In the genomic region with DNA sequence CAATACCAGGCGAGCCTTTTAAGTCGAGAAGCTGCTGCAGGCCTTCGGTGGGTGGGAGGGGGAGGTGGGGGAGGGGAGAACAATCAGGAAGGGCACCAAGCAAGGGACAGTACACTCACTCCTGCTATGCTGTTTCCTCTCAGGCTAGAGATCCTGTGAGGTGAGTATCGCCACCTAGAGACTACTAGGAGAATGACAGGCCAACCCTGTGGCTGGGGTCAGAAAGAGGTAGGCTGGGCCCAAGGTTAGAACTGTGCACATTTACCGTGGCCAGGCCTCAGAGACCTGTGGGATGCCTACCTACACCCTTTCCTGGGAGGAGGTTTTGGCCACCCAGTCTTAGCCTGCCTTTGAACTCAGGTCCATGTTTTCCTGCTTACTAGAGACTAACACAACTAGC, we compare ENCODE assay signal across 7 mouse cellular contexts.
DNase-seq lines count a peak whose midpoint lies in the region; ATAC-seq and TF ChIP-seq lines count a peak whose summit lies in the region.

No protein-coding gene starts in this region.

- no peak overlapping the region for H3K4me3 ChIP-seq in C2C12 (ENCODE audit: insufficient read depth, poor library complexity, severe bottlenecking)
- H3K4me3 ChIP-seq in intestine, postnatal 0 days (ENCODE audit: low read depth, low read length) = no peak overlapping the region

- H3K9me3 ChIP-seq in intestine, postnatal 0 days (ENCODE audit: control insufficient read depth) = no peaks in the 10 kb centered on the region

- peak; percentile 37 for DNase-seq in 416B (ENCODE audit: low read depth)
- peak; percentile 82 for DNase-seq in embryo, embryonic 10.5 days (ENCODE audit: low spot score)
- peak; percentile 42 for DNase-seq in lung, postnatal 14 days
- no peak for DNase-seq in frontal cortex, postnatal 25 days (ENCODE audit: low spot score in 2 of 2)
- no peak for DNase-seq in layer of hippocampus, adult 9-10 months (ENCODE audit: low spot score)

- no peaks in the 10 kb centered on the region for H3K27me3 ChIP-seq in C2C12 (ENCODE audit: control insufficient read depth, insufficient read depth, insufficient read length)
- peaks cover 2% of the 10 kb centered on the region; the same call in 1 of the 2 replicates for H3K27me3 ChIP-seq in intestine, postnatal 0 days (replicated peaks; ENCODE audit: control insufficient read depth, insufficient read depth, low read length)

- no peak overlapping the region for H3K27ac ChIP-seq in intestine, postnatal 0 days (ENCODE audit: low read depth, low read length)

- 10% methylated on average over 5 of the region's 5 CpGs for WGBS in intestine, postnatal 0 days

- no peaks in the 10 kb centered on the region for H3K4me1 ChIP-seq in intestine, postnatal 0 days (replicated peaks; ENCODE audit: control insufficient read depth, insufficient read depth, low read length)

- H3K36me3 ChIP-seq in C2C12 (ENCODE audit: control insufficient read depth, insufficient read depth) = no peaks in the 10 kb centered on the region
- H3K36me3 ChIP-seq in intestine, postnatal 0 days (ENCODE audit: control insufficient read depth, insufficient read depth) = peaks cover 5% of the 10 kb centered on the region; the same call in 1 of the 2 replicates

- ATAC-seq in intestine, postnatal 0 days = peak; percentile 47; the same call in 1 of the 2 replicates

- TF ChIP-seq CTCF in C2C12 (IDR thresholded peaks at IDR 0.05; ENCODE audit: control insufficient read depth, insufficient read depth, insufficient read length) = peak; percentile 42
- TF ChIP-seq CTCF in intestine, postnatal 0 days (IDR thresholded peaks at IDR 0.05; ENCODE audit: low read depth) = peak; percentile 83

- no peaks in the 10 kb centered on the region for H3K79me2 ChIP-seq in C2C12 (ENCODE audit: control insufficient read depth, insufficient read depth)

- no peak overlapping the region for H3K9ac ChIP-seq in intestine, postnatal 0 days (ENCODE audit: low read depth, low read length)

- H3K4me2 ChIP-seq in intestine, postnatal 0 days (replicated peaks; ENCODE audit: low read depth) = no peak overlapping the region

- H3K79me3 ChIP-seq in C2C12 (ENCODE audit: low read depth) = no peaks in the 10 kb centered on the region

- no peak overlapping the region for H3ac ChIP-seq in C2C12 (ENCODE audit: control insufficient read depth, insufficient read length, low read depth)

TF ChIP-seq in C2C12, 6 proteins besides CTCF, POLR2A, EP300 and RAD21:
- no peak for TF ChIP-seq FOSL1 (IDR thresholded peaks at IDR 0.05; ENCODE audit: insufficient read depth, low read length, poor library complexity, severe bottlenecking)
- TF ChIP-seq MAX (IDR thresholded peaks at IDR 0.05) = no peak
- no peak for TF ChIP-seq MYOD1 (IDR thresholded peaks at IDR 0.05; ENCODE audit: control insufficient read depth, insufficient read length, low read depth)
- no peak for TF ChIP-seq USF1 (IDR thresholded peaks at IDR 0.05; ENCODE audit: low read depth)
- TF ChIP-seq CEBPB (IDR thresholded peaks at IDR 0.05; ENCODE audit: low read depth) = no peak
- TF ChIP-seq MYOG (IDR thresholded peaks at IDR 0.05; ENCODE audit: control insufficient read depth, extremely low read depth, insufficient read length) = no peak

Comparison
In these comparisons a context has a peak if more than half of its experiments do, and no peak if none do; other contexts are left out.
1. DNase-seq: peak in 416B (single experiment), embryo, embryonic 10.5 days (single experiment) and lung, postnatal 14 days (single experiment); none in frontal cortex, postnatal 25 days (0 of 2) and layer of hippocampus, adult 9-10 months (single experiment).